Mouse (Mus musculus): ENCODE measurements at regions not wholly inside any gene's neighbourhood (a gene's known extent, or its start where the extent isn't known, plus 50 kb on each side); places are given as distances from the start of the nearest gene placed in this dataset.

DNA sequence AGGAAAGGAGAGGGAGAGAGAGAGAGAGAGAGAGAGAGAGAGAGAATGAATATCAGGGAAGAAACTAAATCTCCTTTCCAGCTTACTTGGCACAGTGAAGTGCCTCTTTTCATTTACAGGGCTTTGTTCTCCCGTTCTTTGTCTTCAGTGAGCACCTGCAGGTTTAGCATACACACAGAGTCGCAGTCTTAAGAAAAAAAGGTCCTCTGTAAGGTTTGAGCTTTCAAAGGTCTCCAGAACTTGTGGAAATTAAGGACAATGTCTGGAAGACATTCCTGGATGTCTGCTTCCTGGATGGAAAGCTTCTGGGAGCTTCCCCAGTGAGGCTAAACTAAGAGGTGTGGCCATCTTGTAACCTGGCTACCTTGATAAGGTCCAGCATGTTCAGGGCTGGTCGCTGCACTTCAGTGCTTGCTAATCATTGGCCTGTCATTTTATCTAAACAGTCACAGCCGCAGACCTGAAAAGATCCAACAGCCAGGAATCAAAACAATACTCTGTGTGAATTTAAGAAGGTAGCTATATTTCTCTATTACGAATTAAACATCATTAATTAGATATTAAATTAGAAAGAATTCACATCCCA lies 113.1 kb upstream of the Ralgapa2 start:
- 37% methylated on average over 5 of the region's 5 CpGs for WGBS
- Histone ChIP-seq H3K27me3 (no peaks in the 10 kb centered on the region; the same call in 1 of the 2 replicates), H3K9me3 (replicated peaks) (no peaks in the 10 kb centered on the region), H3K4me2 (no peak overlapping the region), H3K4me3 (no peak overlapping the region), H3K4me1 (replicated peaks) (no peaks in the 10 kb centered on the region), H3K27ac (no peak overlapping the region), H3K9ac (no peak overlapping the region), H3K36me3 (no peaks in the 10 kb centered on the region)
- ATAC-seq (replicated peaks; ENCODE audit: insufficient number of reproducible peaks, insufficient read depth, low FRiP score, low read depth) = no peak

DNA sequence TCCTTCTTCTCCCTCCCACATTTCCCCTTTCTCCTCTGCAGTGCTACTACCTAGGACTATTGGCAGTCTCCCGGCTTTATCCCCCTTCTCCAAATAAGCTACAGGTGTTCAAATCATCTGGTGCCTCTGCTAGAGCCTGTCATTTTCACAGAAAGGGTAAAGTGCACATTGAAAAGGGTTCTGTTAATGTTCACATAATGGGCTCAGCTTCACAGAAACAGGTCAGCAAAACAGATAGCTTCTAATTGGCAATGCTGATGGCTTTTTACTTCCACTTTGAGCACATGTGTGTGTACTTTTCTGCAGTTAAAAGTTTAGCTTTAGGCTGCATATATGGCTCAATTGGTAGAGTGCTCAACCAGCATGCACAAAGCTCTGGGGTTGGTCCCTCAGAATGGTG lies 114.4 kb upstream of the Ralgapa2 start:
- H3K9ac ChIP-seq = no peak overlapping the region
- ATAC-seq (replicated peaks; ENCODE audit: insufficient number of reproducible peaks, insufficient read depth, low FRiP score, low read depth) = no peak
- no peak overlapping the region for H3K4me3 ChIP-seq
- H3K9me3 ChIP-seq (replicated peaks) = no peaks in the 10 kb centered on the region
- no peaks in the 10 kb centered on the region for H3K36me3 ChIP-seq
- WGBS = 58% methylated on average over 1 of the region's 1 CpGs
- no peak overlapping the region for H3K27ac ChIP-seq
- H3K4me2 ChIP-seq = no peak overlapping the region
- no peaks in the 10 kb centered on the region; the same call in 1 of the 2 replicates for H3K27me3 ChIP-seq
- no peaks in the 10 kb centered on the region for H3K4me1 ChIP-seq (replicated peaks)

DNA sequence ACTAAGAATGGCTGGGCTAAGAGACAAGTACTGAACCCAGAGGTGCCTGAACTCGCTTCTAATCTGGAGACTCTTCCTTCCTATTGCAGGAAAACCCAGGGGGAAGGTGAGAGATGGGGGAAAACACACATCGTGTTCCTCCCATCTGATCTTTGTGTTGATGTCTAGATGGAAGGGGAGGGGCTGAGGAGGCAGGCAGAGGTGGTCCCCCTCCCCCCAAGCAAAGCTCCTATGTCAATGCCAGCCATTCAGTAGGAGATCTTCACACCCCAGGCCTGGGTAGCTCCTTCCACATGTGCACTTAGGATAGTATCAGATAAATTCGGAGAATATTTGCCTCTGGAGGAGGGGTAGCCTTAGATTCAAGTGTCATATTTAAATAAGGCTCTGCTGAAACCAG lies 118.0 kb upstream of the Ralgapa2 start:
- Histone ChIP-seq H3K4me3 (no peak overlapping the region), H3K27ac (no peak overlapping the region), H3K4me1 (replicated peaks) (no peaks in the 10 kb centered on the region), H3K9ac (no peak overlapping the region), H3K36me3 (no peaks in the 10 kb centered on the region), H3K4me2 (no peak overlapping the region), H3K9me3 (replicated peaks) (no peaks in the 10 kb centered on the region), H3K27me3 (peaks cover 10% of the 10 kb centered on the region; the same call in 1 of the 2 replicates)
- WGBS = 52% methylated on average over 3 of the region's 3 CpGs
- ATAC-seq (replicated peaks; ENCODE audit: insufficient number of reproducible peaks, insufficient read depth, low FRiP score, low read depth) = no peak

GRCm38 (mm10) chr2:146631098-146631497 lies 119.0 kb upstream of the Ralgapa2 start:
- H3K4me3 ChIP-seq = no peak overlapping the region
- H3K9me3 ChIP-seq (replicated peaks) = no peaks in the 10 kb centered on the region
- H3K27ac ChIP-seq = no peak overlapping the region
- H3K9ac ChIP-seq = no peak overlapping the region
- H3K4me2 ChIP-seq = no peak overlapping the region
- H3K4me1 ChIP-seq (replicated peaks) = no peaks in the 10 kb centered on the region
- H3K27me3 ChIP-seq = peaks cover 10% of the 10 kb centered on the region; the same call in 1 of the 2 replicates
- no peaks in the 10 kb centered on the region for H3K36me3 ChIP-seq
- ATAC-seq (replicated peaks; ENCODE audit: insufficient number of reproducible peaks, insufficient read depth, low FRiP score, low read depth) = no peak
- 67% methylated on average over 5 of the region's 5 CpGs for WGBS

GRCm38 (mm10) chr2:146633329-146634070 lies 121.4 kb upstream of the Ralgapa2 start:
- Histone ChIP-seq H3K36me3 (no peaks in the 10 kb centered on the region), H3K4me3 (no peak overlapping the region), H3K9me3 (replicated peaks) (no peaks in the 10 kb centered on the region), H3K4me2 (no peak overlapping the region), H3K4me1 (replicated peaks) (no peaks in the 10 kb centered on the region), H3K27ac (no peak overlapping the region), H3K27me3 (peaks cover 10% of the 10 kb centered on the region; the same call in 1 of the 2 replicates), H3K9ac (no peak overlapping the region)
- no peak for ATAC-seq (replicated peaks; ENCODE audit: insufficient number of reproducible peaks, insufficient read depth, low FRiP score, low read depth)
- 47% methylated on average over 16 of the region's 16 CpGs for WGBS

- no peaks in the 10 kb centered on the region for H3K9me3 ChIP-seq (replicated peaks)
- H3K27me3 ChIP-seq = 0 out of 2 replicates have a peak, but pooled peaks cover 5% of the 10 kb centered on the region
- H3K27ac ChIP-seq = no peak overlapping the region
- ATAC-seq (replicated peaks; ENCODE audit: insufficient number of reproducible peaks, insufficient read depth, low FRiP score, low read depth) = no peak
- 41% methylated on average over 5 of the region's 5 CpGs for WGBS
- H3K36me3 ChIP-seq = no peaks in the 10 kb centered on the region
- H3K4me3 ChIP-seq = no peak overlapping the region
- no peak overlapping the region for H3K9ac ChIP-seq
- no peaks in the 10 kb centered on the region for H3K4me1 ChIP-seq (replicated peaks)
- no peak overlapping the region for H3K4me2 ChIP-seq
Observed at GRCm38 (mm10) chr2:146637573-146637972, 125.4 kb upstream of the Ralgapa2 start.

GRCm38 (mm10) chr2:146646237-146646972 lies 134.3 kb upstream of the Ralgapa2 start:
- no peak overlapping the region for H3K4me2 ChIP-seq
- no peaks in the 10 kb centered on the region for H3K9me3 ChIP-seq (replicated peaks)
- no peak overlapping the region for H3K27ac ChIP-seq
- 66% methylated on average over 16 of the region's 16 CpGs for WGBS
- no peak overlapping the region for H3K4me3 ChIP-seq
- ATAC-seq (replicated peaks; ENCODE audit: insufficient number of reproducible peaks, insufficient read depth, low FRiP score, low read depth) = no peak
- H3K4me1 ChIP-seq (replicated peaks) = no peaks in the 10 kb centered on the region
- no peaks in the 10 kb centered on the region for H3K27me3 ChIP-seq
- H3K36me3 ChIP-seq = no peaks in the 10 kb centered on the region
- H3K9ac ChIP-seq = no peak overlapping the region

- no peaks in the 10 kb centered on the region for H3K36me3 ChIP-seq
- H3K9me3 ChIP-seq (replicated peaks) = no peaks in the 10 kb centered on the region
- no peak overlapping the region for H3K4me2 ChIP-seq
- H3K27me3 ChIP-seq = no peaks in the 10 kb centered on the region
- no peaks in the 10 kb centered on the region for H3K4me1 ChIP-seq (replicated peaks)
- no peak for ATAC-seq (replicated peaks; ENCODE audit: insufficient number of reproducible peaks, insufficient read depth, low FRiP score, low read depth)
- H3K4me3 ChIP-seq = no peak overlapping the region
- H3K9ac ChIP-seq = no peak overlapping the region
- WGBS = 80% methylated on average over 2 of the region's 2 CpGs
- H3K27ac ChIP-seq = no peak overlapping the region
Observed at GRCm38 (mm10) chr2:146646973-146647282, 134.8 kb upstream of the Ralgapa2 start.

- Histone ChIP-seq H3K27ac (no peak overlapping the region), H3K4me3 (no peak overlapping the region), H3K36me3 (no peaks in the 10 kb centered on the region), H3K4me1 (replicated peaks) (no peaks in the 10 kb centered on the region), H3K4me2 (no peak overlapping the region), H3K9me3 (replicated peaks) (no peaks in the 10 kb centered on the region), H3K27me3 (no peaks in the 10 kb centered on the region), H3K9ac (no peak overlapping the region)
- WGBS = 66% methylated on average over 3 of the region's 3 CpGs
- ATAC-seq (replicated peaks; ENCODE audit: insufficient number of reproducible peaks, insufficient read depth, low FRiP score, low read depth) = no peak
Observed at GRCm38 (mm10) chr2:146661346-146661745, 149.2 kb upstream of the Ralgapa2 start.

DNA sequence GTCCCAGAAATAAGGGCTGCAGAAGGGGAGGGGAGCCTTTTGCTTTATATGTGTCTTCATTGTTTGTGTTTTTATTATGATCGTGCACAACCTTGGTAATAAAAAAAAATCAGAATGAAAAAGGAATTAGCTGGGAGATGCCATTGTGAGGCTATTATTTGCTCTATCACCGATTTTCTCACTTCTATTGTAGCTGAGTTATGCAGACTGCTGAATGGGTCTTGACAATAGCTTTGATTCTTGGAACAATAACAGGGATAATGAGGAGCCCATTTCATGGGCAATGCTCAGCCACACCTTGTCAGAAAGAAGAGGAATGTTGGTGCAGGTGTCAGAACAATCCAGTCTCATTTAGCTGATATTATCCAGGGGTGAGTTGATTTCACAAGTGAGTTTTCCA lies 160.6 kb upstream of the Ralgapa2 start:
- WGBS = 62% methylated on average over 2 of the region's 2 CpGs
- Histone ChIP-seq H3K4me2 (no peak overlapping the region), H3K27me3 (no peaks in the 10 kb centered on the region; the same call in 1 of the 2 replicates), H3K27ac (no peak overlapping the region), H3K9me3 (replicated peaks) (no peaks in the 10 kb centered on the region), H3K4me1 (replicated peaks) (no peaks in the 10 kb centered on the region), H3K9ac (no peak overlapping the region), H3K36me3 (no peaks in the 10 kb centered on the region), H3K4me3 (no peak overlapping the region)
- ATAC-seq (replicated peaks; ENCODE audit: insufficient number of reproducible peaks, insufficient read depth, low FRiP score, low read depth) = no peak

DNA sequence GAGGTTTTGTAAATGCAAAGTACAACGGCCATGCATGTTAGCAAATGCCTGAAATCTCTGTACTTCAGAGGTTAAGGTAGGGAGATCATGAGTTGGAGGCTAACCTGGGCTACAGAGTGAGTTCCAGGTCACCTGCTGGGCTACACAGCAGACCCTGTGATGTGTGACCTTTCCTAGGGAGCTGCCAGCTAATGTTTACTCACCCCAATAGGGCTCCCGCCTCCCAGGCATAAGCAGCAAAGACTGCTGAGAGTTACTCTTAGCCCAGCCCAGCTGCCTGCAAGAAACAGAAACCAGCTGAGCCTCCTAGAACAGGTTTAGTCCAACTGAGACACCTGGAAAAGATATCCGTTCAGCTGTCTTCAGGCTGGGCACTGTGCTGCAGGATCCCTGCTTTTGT lies 169.8 kb upstream of the Ralgapa2 start:
- H3K27ac ChIP-seq = no peak overlapping the region
- no peak for ATAC-seq (replicated peaks; ENCODE audit: insufficient number of reproducible peaks, insufficient read depth, low FRiP score, low read depth)
- no peaks in the 10 kb centered on the region for H3K4me1 ChIP-seq (replicated peaks)
- H3K4me3 ChIP-seq = no peak overlapping the region
- H3K9me3 ChIP-seq (replicated peaks) = no peaks in the 10 kb centered on the region
- WGBS = 67% methylated on average over 3 of the region's 3 CpGs
- H3K9ac ChIP-seq = no peak overlapping the region
- no peak overlapping the region for H3K4me2 ChIP-seq
- no peaks in the 10 kb centered on the region for H3K36me3 ChIP-seq
- H3K27me3 ChIP-seq = no peaks in the 10 kb centered on the region
